Mouse (Mus musculus) B cell, adult 67 days (primary cell): Measurements from ENCODE around the gene Ubald2. TPM values are rescaled to one million over a fixed set of nuclear protein-coding genes. Genes with fewer than 3 reads are reported as not detected.

Experiments
- total RNA-seq, 2 experiments: library from RNA; stranded (reverse); gene quantifications; 4 replicates each; pipeline ENCODE4 v1.2.4; 2023

The Ubald2 gene
- total RNA-seq, result 10 to 100 TPM; 65.7 to 72.0 TPM

GRCm38 (mm10) chr11:116433356-116434286 lies at the start of gene Ubald2:
Gene Ubald2, plus strand, starts transcription at chr11:116434094.

GRCm38 (mm10) chr11:116412904-116413630 lies 20.8 kb upstream of the Ubald2 start, which contains the start of gene Rnf157:
Gene Rnf157, minus strand, starts transcription at chr11:116413032.

GRCm38 (mm10) chr11:116466141-116466540 lies 32.2 kb downstream of the Ubald2 start, which contains the start of gene Qrich2:
Gene Qrich2, minus strand, starts transcription at chr11:116466241.

Other genes starting within 250 kb of the Ubald2 start
- gene Ten1, start 235.2 kb upstream of the Ubald2 start, total RNA-seq, result 10 to 100 TPM; 38.1 to 49.3 TPM
- 10 to 100 TPM; 33.7 to 34.9 TPM for gene Acox1, start 235.0 kb upstream of the Ubald2 start, total RNA-seq
- under 1 TPM in 1 of 2 experiments, not detected in 1; 0.09 TPM for gene Evpl, start 196.0 kb upstream of the Ubald2 start, total RNA-seq
- gene Srp68, start 159.9 kb upstream of the Ubald2 start, total RNA-seq, result 10 to 100 TPM; 57.8 to 61.5 TPM
- under 1 TPM; 0.26 to 0.42 TPM for gene Galr2, start 153.2 kb upstream of the Ubald2 start, total RNA-seq
- gene Exoc7, start 126.9 kb upstream of the Ubald2 start, total RNA-seq, result 10 to 100 TPM; 57.8 to 69.4 TPM
- gene Foxj1, start 98.7 kb upstream of the Ubald2 start, total RNA-seq, result 1 to 10 TPM; 2.0 to 2.1 TPM
- 10 to 100 TPM; 37.0 to 58.0 TPM for gene Rnf157, start 21.1 kb upstream of the Ubald2 start, total RNA-seq
- gene Qrich2, start 32.1 kb downstream of the Ubald2 start, total RNA-seq, result under 1 TPM in 1 of 2 experiments, not detected in 1; 0.30 TPM
- 10 to 100 TPM; 93.6 to 97.6 TPM for gene Prpsap1, start 60.1 kb downstream of the Ubald2 start, total RNA-seq
- gene Sphk1, start 96.8 kb downstream of the Ubald2 start, total RNA-seq, result under 1 TPM; 0.12 TPM
- 10 to 100 TPM; 27.6 to 31.7 TPM for gene Ube2o, start 147.4 kb downstream of the Ubald2 start, total RNA-seq
- not detected for gene Aanat, start 152.3 kb downstream of the Ubald2 start, total RNA-seq
- 100 to 1,000 TPM in 1 of 2 experiments, 10 to 100 TPM in 1; 96.6 to 100 TPM for gene Rhbdf2, start 192.9 kb downstream of the Ubald2 start, total RNA-seq
- gene Prcd, start 219.4 kb downstream of the Ubald2 start, total RNA-seq, result not detected
- not detected for gene Cygb, start 220.2 kb downstream of the Ubald2 start, total RNA-seq